Mouse (Mus musculus) neural tube, embryonic 12.5 days (tissue): Measurements from ENCODE around the gene D1Pas1. TPM values are rescaled to one million over a fixed set of nuclear protein-coding genes. Genes with fewer than 3 reads are reported as not detected.

Source experiments
- ATAC-seq: fragments of 200-750 bp; cut with Nextera tagmentation; 2 replicates; pipeline ENCODE4 v1.8.0; 2017; ENCODE audit warnings: low read depth, mild to moderate bottlenecking, moderate TSS enrichment, moderate library complexity; ENCODE audit not compliant: low FRiP score
- H3K27ac ChIP-seq: fragments of 300-500 bp; sonication (generic); 2 replicates; pipeline ENCODE4 v1.5.1; 2016
- H3K27me3 ChIP-seq: fragments of 300-500 bp; sonication (generic); replicated peaks from 2 replicates; pipeline ENCODE4 v1.6.1; 2016; ENCODE audit warnings: mild to moderate bottlenecking
- H3K36me3 ChIP-seq: fragments of 300-500 bp; sonication (generic); 2 replicates; pipeline ENCODE4 v1.6.1; 2016; ENCODE audit warnings: mild to moderate bottlenecking
- H3K4me1 ChIP-seq: fragments of 300-500 bp; sonication (generic); 2 replicates; pipeline ENCODE4 v1.6.1; 2016
- H3K4me2 ChIP-seq: fragments of 300-500 bp; sonication (generic); replicated peaks from 2 replicates; pipeline ENCODE4 v1.6.1; 2016; ENCODE audit warnings: mild to moderate bottlenecking
- H3K4me3 ChIP-seq: fragments of 300-500 bp; sonication (generic); 2 replicates; pipeline ENCODE4 v1.5.1; 2016
- H3K9ac ChIP-seq: fragments of 300-500 bp; sonication (generic); 2 replicates; pipeline ENCODE4 v1.6.1; 2016; ENCODE audit warnings: mild to moderate bottlenecking
- H3K9me3 ChIP-seq: fragments of 300-500 bp; sonication (generic); 2 replicates; pipeline ENCODE4 v1.6.1; 2016; ENCODE audit warnings: mild to moderate bottlenecking
- WGBS: fragments of 180-500 bp; shearing (Covaris S2); methylation state at CpG from one replicate; pipeline ENCODE4 v1.1.7; 2016; 5-methylcytosine and 5-hydroxymethylcytosine counted together
- polyA plus RNA-seq: library from polyadenylated mRNA; unstranded; fragments of >200 nt; fragmentation: Nextera tagmentation; extraction: Ambion mirVana; gene quantifications from 2 replicates; pipeline ENCODE4 v1.2.1, GENCODE M21; 2016

The D1Pas1 gene
- polyA plus RNA-seq, result 0.10 and 0.28 TPM in 2 replicates

GRCm38 (mm10) chr1:186967201-186967812, at the start of gene D1Pas1:
D1Pas1 (plus strand) TSS chr1:186967416.
- Histone ChIP-seq H3K4me2 (no peak within 1 kb of the TSS), H3K9me3 (peaks cover 28% of the 10 kb centered on the region), H3K36me3 (no peaks in the 10 kb centered on the region), H3K9ac (no peak within 1 kb of the TSS), H3K4me1 (no peaks in the 10 kb centered on the region), H3K27ac (no peak within 1 kb of the TSS), H3K27me3 (no peaks in the 10 kb centered on the region), H3K4me3 (no peak within 1 kb of the TSS)
- 79% methylated on average over 53 of the region's 53 CpGs for WGBS
- ATAC-seq, result no peak

- Histone ChIP-seq H3K4me2 (no peak overlapping the region; the same call in 1 of the 2 replicates), H3K9ac (no peak overlapping the region), H3K27me3 (peaks cover 15% of the 10 kb centered on the region; the same call in 1 of the 2 replicates), H3K36me3 (no peaks in the 10 kb centered on the region), H3K4me3 (no peak overlapping the region), H3K27ac (no peak overlapping the region), H3K4me1 (peaks cover 18% of the 10 kb centered on the region; the same call in 1 of the 2 replicates), H3K9me3 (no peaks in the 10 kb centered on the region)
- no peak for ATAC-seq
- 10% methylated on average over 17 of the region's 17 CpGs for WGBS
These were observed 44.5 kb upstream of the D1Pas1 start for GRCm38 (mm10) chr1:186922489-186923370.

DNA sequence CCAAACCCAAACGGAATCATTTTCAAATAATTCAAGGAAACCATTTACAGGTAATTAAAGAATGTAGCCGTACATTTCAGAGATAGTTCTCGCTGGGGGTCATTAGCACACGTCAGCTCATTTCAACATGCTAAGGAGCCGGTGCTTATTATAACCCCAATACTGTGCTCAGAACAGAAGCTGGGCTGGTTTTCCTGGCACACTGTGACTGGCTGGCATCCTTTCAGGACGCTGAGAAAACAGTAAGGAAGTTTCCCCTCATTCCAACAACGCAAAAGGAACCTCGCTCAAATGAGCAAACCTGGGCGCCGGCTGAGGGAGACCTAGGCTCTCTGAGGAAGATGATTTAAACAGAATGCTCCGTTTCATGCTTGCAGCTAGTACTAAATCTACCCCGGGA, 43.2 kb upstream of the D1Pas1 start:
- Histone ChIP-seq H3K27ac (no peak overlapping the region), H3K4me3 (no peak overlapping the region), H3K36me3 (no peaks in the 10 kb centered on the region), H3K27me3 (peaks cover 13% of the 10 kb centered on the region; the same call in 1 of the 2 replicates), H3K9ac (no peak overlapping the region), H3K4me2 (no peak overlapping the region), H3K9me3 (no peaks in the 10 kb centered on the region), H3K4me1 (peaks cover 18% of the 10 kb centered on the region; the same call in 1 of the 2 replicates)
- 58% methylated on average over 12 of the region's 12 CpGs for WGBS
- no peak for ATAC-seq

- Histone ChIP-seq H3K27me3 (peaks cover 12% of the 10 kb centered on the region; the same call in 1 of the 2 replicates), H3K4me3 (no peak overlapping the region), H3K4me1 (peaks cover 18% of the 10 kb centered on the region; the same call in 1 of the 2 replicates), H3K27ac (no peak overlapping the region), H3K36me3 (no peaks in the 10 kb centered on the region), H3K9ac (no peak overlapping the region), H3K9me3 (no peaks in the 10 kb centered on the region), H3K4me2 (no peak overlapping the region)
- no peak for ATAC-seq
- WGBS, result 39% methylated on average over 9 of the region's 9 CpGs
These were observed 41.8 kb upstream of the D1Pas1 start for GRCm38 (mm10) chr1:186925411-186925810.

DNA sequence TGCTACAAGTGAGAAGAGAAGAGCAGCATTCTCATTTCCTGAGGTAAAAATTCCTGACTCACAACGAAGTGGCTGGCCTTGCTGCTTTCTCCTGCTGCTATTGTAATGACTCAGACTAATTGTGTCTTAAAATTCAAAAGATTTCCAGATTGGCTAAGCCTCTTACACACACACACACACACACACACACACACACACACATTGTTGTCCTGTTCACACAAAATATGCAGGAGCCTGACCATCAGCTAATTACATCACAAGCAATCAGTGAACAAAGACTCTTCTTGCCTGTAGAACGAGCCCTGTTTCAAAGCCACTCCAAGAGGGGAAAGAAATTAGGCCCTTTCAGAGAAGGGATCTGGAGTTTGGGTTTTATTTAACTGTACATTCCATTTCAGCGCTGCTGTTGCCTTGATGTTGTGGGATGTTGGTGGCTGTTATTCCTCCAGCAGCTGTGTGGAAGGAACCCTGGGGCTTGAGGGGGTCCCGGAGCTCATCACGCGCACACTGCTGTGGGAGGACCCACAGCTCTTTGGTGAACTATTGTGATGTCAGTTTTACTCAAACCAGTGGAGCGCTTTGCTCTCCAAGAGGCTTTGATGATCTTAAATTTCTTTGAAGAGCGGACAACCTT, 40.8 kb upstream of the D1Pas1 start:
- Histone ChIP-seq H3K4me3 (no peak overlapping the region), H3K9me3 (no peaks in the 10 kb centered on the region), H3K27me3 (peaks cover 7% of the 10 kb centered on the region; the same call in 1 of the 2 replicates), H3K36me3 (no peaks in the 10 kb centered on the region), H3K4me2 (no peak overlapping the region), H3K27ac (no peak overlapping the region), H3K4me1 (peaks cover 18% of the 10 kb centered on the region; the same call in 1 of the 2 replicates), H3K9ac (no peak overlapping the region)
- WGBS, result 45% methylated on average over 8 of the region's 8 CpGs
- ATAC-seq, result no peak

DNA sequence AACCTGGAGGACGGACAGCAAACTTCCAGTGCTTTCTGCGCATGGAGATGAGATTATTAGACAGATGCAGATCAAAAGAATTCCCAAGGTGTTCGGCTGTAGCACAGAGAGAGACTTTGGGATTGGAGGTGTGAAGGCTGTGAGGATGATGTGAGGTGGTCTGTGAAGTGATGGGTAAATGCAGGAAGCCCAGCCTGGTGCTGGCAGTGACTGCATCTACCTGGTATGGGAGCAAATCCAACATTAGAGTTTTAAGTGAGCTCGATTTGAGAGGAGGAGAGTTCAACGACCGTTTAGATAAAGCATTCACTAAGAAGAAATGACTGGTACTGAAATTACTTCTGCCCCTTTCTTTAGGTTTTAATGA, 40.3 kb upstream of the D1Pas1 start:
- Histone ChIP-seq H3K4me3 (no peak overlapping the region), H3K36me3 (no peaks in the 10 kb centered on the region), H3K27ac (no peak overlapping the region), H3K9me3 (no peaks in the 10 kb centered on the region), H3K27me3 (peaks cover 7% of the 10 kb centered on the region; the same call in 1 of the 2 replicates), H3K4me1 (peaks cover 18% of the 10 kb centered on the region; the same call in 1 of the 2 replicates), H3K4me2 (no peak overlapping the region), H3K9ac (no peak overlapping the region)
- ATAC-seq, result no peak
- WGBS, result 76% methylated on average over 6 of the region's 6 CpGs

- H3K36me3 ChIP-seq, result no peaks in the 10 kb centered on the region
- no peaks in the 10 kb centered on the region for H3K9me3 ChIP-seq
- no peak overlapping the region for H3K27ac ChIP-seq
- H3K4me3 ChIP-seq, result no peak overlapping the region
- no peak overlapping the region for H3K4me2 ChIP-seq
- ATAC-seq, result no peak
- H3K4me1 ChIP-seq, result peaks cover 14% of the 10 kb centered on the region; the same call in 1 of the 2 replicates
- H3K9ac ChIP-seq, result no peak overlapping the region
- H3K27me3 ChIP-seq, result peaks cover 7% of the 10 kb centered on the region; the same call in 1 of the 2 replicates
- whole genome bisulfite sequencing, result 82% methylated on average over 4 of the region's 4 CpGs
These were observed 39.7 kb upstream of the D1Pas1 start for GRCm38 (mm10) chr1:186927494-186927893.

- no peak overlapping the region for H3K9ac ChIP-seq
- peaks cover 3% of the 10 kb centered on the region; the same call in 1 of the 2 replicates for H3K27me3 ChIP-seq
- H3K9me3 ChIP-seq, result no peaks in the 10 kb centered on the region
- H3K4me2 ChIP-seq, result no peak overlapping the region
- no peak for ATAC-seq
- H3K4me1 ChIP-seq, result 0 out of 2 replicates have a peak, but pooled peaks cover 8% of the 10 kb centered on the region
- H3K27ac ChIP-seq, result no peak overlapping the region
- no peak overlapping the region for H3K4me3 ChIP-seq
- no peaks in the 10 kb centered on the region for H3K36me3 ChIP-seq
- 85% methylated on average over 13 of the region's 13 CpGs for WGBS
These were observed 36.9 kb upstream of the D1Pas1 start for GRCm38 (mm10) chr1:186930160-186930887.

DNA sequence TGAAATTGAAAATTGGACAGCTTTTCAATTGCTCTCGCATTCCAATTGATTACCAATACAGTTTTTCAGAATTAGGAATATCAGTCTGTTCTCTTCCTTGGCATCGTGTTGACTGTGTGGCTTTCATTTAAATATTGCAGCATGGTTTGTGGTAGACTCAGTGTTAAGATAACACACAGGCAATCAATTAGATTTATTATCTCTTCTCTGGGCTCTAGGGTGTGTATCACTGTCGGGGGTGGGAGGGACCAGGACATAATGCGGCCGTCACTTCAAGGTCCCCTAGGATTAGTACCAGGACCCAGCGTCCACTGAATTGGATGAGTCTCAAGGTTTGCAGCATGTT, 36.4 kb upstream of the D1Pas1 start:
- WGBS, result 65% methylated on average over 6 of the region's 6 CpGs
- Histone ChIP-seq H3K27ac (no peak overlapping the region), H3K4me3 (no peak overlapping the region), H3K4me2 (no peak overlapping the region), H3K9me3 (no peaks in the 10 kb centered on the region), H3K4me1 (0 out of 2 replicates have a peak, but pooled peaks cover 6% of the 10 kb centered on the region), H3K9ac (no peak overlapping the region), H3K36me3 (no peaks in the 10 kb centered on the region), H3K27me3 (no peaks in the 10 kb centered on the region)
- no peak for ATAC-seq

DNA sequence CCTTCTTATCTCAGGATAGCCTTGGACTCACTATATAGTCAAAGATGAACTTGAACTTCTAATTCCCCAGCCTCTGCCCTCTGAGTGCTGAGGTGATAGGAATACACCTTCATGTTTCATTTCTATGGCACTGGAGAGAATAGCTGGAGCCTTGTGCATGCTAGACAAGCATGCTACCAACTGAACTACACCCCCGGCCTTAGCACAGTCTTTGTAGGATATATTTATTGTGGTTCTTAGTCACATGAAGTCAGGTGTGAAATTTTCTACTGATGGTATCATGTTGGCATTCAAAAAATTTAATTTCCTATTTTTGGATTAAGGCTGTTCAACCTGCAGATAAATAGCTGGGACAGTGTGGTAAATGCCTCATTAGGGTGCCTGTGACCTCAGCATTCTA, 33.0 kb upstream of the D1Pas1 start:
- H3K27ac ChIP-seq, result no peak overlapping the region
- H3K4me2 ChIP-seq, result no peak overlapping the region
- no peaks in the 10 kb centered on the region for H3K27me3 ChIP-seq
- H3K36me3 ChIP-seq, result no peaks in the 10 kb centered on the region
- no peak overlapping the region for H3K9ac ChIP-seq
- H3K4me1 ChIP-seq, result no peaks in the 10 kb centered on the region
- H3K9me3 ChIP-seq, result no peaks in the 10 kb centered on the region
- WGBS, result 92% methylated on average over 1 of the region's 1 CpGs
- no peak overlapping the region for H3K4me3 ChIP-seq
- ATAC-seq, result no peak

DNA sequence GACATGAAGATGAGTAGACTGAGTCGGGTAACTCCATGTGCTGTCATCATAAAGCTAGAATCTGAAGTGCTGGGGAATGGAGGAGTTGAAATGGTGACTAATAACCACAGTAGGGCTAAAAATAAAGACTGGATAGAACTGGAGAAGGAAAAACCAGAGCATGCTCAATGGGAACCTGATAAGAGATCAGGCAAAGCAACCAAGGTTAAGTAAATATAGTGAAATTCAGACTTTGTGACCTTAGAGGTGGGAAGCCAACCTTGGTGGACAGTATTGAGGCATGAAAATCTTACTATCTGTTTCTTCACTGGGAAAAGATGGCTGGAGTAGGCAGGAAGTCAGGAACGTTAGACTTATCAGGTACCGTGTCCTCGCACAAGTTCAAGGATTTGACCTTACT, 14.8 kb upstream of the D1Pas1 start:
- no peaks in the 10 kb centered on the region for H3K36me3 ChIP-seq
- no peak for ATAC-seq
- no peaks in the 10 kb centered on the region for H3K27me3 ChIP-seq
- no peak overlapping the region for H3K4me3 ChIP-seq
- WGBS, result 85% methylated on average over 4 of the region's 4 CpGs
- no peak overlapping the region for H3K9ac ChIP-seq
- H3K9me3 ChIP-seq, result no peaks in the 10 kb centered on the region
- H3K4me1 ChIP-seq, result no peaks in the 10 kb centered on the region
- no peak overlapping the region for H3K27ac ChIP-seq
- H3K4me2 ChIP-seq, result no peak overlapping the region
